Mouse (Mus musculus) limb, embryonic 14.5 days (tissue): Measurements from ENCODE around the gene Thrsp. TPM values are rescaled to one million over a fixed set of nuclear protein-coding genes. Genes with fewer than 3 reads are reported as not detected.

Source experiments
- ATAC-seq: fragments of 200-750 bp; cut with Nextera tagmentation; 2 replicates; pipeline ENCODE4 v1.8.0; 2017; ENCODE audit warnings: low read depth, moderate number of reproducible peaks, moderate TSS enrichment; ENCODE audit not compliant: low FRiP score
- DNase-seq: peaks from one replicate; pipeline ENCODE4 v3.0.0-alpha.2; 2015; ENCODE audit warnings: low spot score
- H3K27ac ChIP-seq: fragments of 300-500 bp; sonication (generic); replicated peaks from 2 replicates; pipeline ENCODE4 v1.5.1; 2014; ENCODE audit warnings: low read depth, mild to moderate bottlenecking, low read length, moderate library complexity, mixed read lengths
- H3K27me3 ChIP-seq: fragments of 300-500 bp; sonication (generic); 2 replicates; pipeline ENCODE4 v1.6.1; 2014; ENCODE audit warnings: low read length, mixed read lengths; ENCODE audit not compliant: control insufficient read depth, insufficient read depth
- H3K36me3 ChIP-seq: fragments of 300-500 bp; sonication (generic); 2 replicates; pipeline ENCODE4 v1.6.1; 2014; ENCODE audit warnings: mild to moderate bottlenecking, low read length, moderate library complexity, mixed read lengths; ENCODE audit not compliant: control insufficient read depth, insufficient read depth
- H3K4me1 ChIP-seq: fragments of 300-500 bp; sonication (generic); 2 replicates; pipeline ENCODE4 v1.6.1; 2014; ENCODE audit warnings: antibody characterized with exemption, low read length, mixed read lengths; ENCODE audit not compliant: control insufficient read depth, insufficient read depth
- H3K4me2 ChIP-seq: fragments of 300-500 bp; sonication (generic); replicated peaks from 2 replicates; pipeline ENCODE4 v1.6.1; 2014; ENCODE audit warnings: low read depth, mild to moderate bottlenecking, low read length, moderate library complexity; ENCODE audit not compliant: severe bottlenecking
- H3K4me3 ChIP-seq: fragments of 300-500 bp; sonication (generic); replicated peaks from 2 replicates; pipeline ENCODE4 v1.5.1; 2014; ENCODE audit warnings: low read length
- H3K9ac ChIP-seq: fragments of 300-500 bp; sonication (generic); 2 replicates; pipeline ENCODE4 v1.6.1; 2014; ENCODE audit warnings: mild to moderate bottlenecking, low read depth, low read length, moderate library complexity; ENCODE audit not compliant: severe bottlenecking
- H3K9me3 ChIP-seq: fragments of 300-500 bp; sonication (generic); 2 replicates; pipeline ENCODE4 v1.6.1; 2016; ENCODE audit warnings: low read length; ENCODE audit not compliant: control insufficient read depth
- POLR2A ChIP-seq: fragments of 200-500 bp; IDR thresholded peaks from 2 replicates; pipeline ENCODE4 v1.8.0; 2012; ENCODE audit warnings: inconsistent platforms, mild to moderate bottlenecking, moderate library complexity, borderline replicate concordance; ENCODE audit not compliant: insufficient read depth, insufficient read length; ENCODE audit errors: extremely low read depth
- WGBS: fragments of 180-500 bp; shearing (Covaris S2); extraction: QIAGEN DNeasy Blood & Tissue Kit; methylation state at CpG from one replicate; pipeline ENCODE4 v1.1.7; 2014; 5-methylcytosine and 5-hydroxymethylcytosine counted together
- polyA plus RNA-seq, 2 experiments: library from polyadenylated mRNA; depleted of rRNA in 1 of 2; stranded (reverse) in 1 of 2; unstranded in 1 of 2; fragments of >200 nt; fragmentation: Nextera tagmentation in 1 of 2; extraction: Ambion mirVana in 1 of 2; gene quantifications; 2 replicates each; pipeline versions ENCODE4 v1.2.1 to v1.2.3; 2012 to 2014

Thrsp gene
- polyA plus RNA-seq, 2 experiments: 0.30 to 0.48 TPM

DNA sequence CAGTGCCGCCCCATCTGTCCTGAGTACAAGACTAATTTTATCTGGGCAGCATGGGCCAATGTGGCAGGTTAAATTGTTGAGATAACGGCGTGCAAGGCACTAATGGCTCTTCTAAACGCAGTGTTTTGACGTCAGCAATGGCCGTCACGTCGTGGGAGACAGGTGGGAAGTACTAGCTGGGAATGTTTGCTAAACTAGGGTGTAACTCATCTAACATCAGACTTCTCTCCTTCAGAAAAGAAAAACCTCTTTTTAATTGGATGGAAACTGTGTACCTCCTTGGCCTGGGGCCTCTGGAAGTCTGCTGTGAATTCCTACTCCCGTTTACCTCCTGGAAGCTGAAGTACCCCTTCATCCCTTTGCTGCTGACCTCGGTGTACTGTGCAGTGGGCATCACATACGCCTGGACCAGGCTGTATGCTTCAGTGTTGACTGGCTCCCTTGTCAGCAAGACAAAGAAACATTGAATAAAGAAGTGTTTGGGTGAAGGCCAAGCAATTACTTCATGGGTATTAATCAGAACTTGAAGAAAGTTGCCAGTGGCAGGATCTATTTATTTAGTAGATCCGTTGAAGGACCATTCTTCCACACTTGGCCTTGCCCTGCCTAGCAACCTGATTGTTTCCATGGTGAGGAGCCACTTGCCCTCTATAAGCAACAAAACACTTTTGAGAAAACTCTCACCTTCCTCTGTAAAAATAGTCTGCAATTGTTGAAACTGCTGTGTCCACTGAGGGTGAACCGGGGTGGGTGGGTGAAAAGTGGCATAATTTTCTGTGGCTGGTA is 26.0 kb downstream of the Thrsp start:
- H3K4me3 ChIP-seq: no peak overlapping the region
- no peaks in the 10 kb centered on the region for H3K4me1 ChIP-seq
- no peaks in the 10 kb centered on the region for H3K27me3 ChIP-seq
- WGBS: 89% methylated on average over 13 of the region's 13 CpGs
- H3K9me3 ChIP-seq: no peaks in the 10 kb centered on the region
- H3K27ac ChIP-seq: no peak overlapping the region
- no peak overlapping the region for H3K9ac ChIP-seq
- ATAC-seq (no peak), DNase-seq (no peak)
- peaks cover 51% of the 10 kb centered on the region for H3K36me3 ChIP-seq
- no peak overlapping the region for H3K4me2 ChIP-seq
- no peak for TF ChIP-seq POLR2A

DNA sequence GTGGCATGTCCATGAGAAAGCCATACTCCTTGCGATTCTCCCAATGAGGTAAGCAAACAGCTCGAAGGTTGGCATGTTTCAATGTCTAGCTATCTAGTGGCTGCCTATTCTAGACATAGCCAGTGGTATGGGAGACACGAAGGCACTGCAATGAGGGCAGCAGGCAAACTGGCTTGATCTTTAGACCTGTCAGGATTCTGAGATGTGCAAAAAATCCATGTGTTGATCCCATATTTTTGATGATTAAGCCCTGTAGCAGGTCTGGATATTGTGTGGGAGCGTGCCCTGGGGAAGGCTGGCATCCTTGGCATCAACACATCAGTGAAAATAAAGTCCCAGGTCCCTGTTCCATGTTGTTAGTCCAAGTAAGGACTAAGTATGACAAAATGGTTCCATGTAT is 29.0 kb downstream of the Thrsp start:
- H3K4me2 ChIP-seq: no peak overlapping the region
- TF ChIP-seq POLR2A: no peak
- H3K4me3 ChIP-seq: no peak overlapping the region
- DNase-seq: no peak
- H3K9ac ChIP-seq: no peak overlapping the region
- no peaks in the 10 kb centered on the region for H3K27me3 ChIP-seq
- no peak overlapping the region for H3K27ac ChIP-seq
- WGBS: 89% methylated on average over 4 of the region's 4 CpGs
- no peaks in the 10 kb centered on the region for H3K4me1 ChIP-seq
- no peaks in the 10 kb centered on the region for H3K9me3 ChIP-seq
- ATAC-seq: no peak
- peaks cover 79% of the 10 kb centered on the region for H3K36me3 ChIP-seq

DNA sequence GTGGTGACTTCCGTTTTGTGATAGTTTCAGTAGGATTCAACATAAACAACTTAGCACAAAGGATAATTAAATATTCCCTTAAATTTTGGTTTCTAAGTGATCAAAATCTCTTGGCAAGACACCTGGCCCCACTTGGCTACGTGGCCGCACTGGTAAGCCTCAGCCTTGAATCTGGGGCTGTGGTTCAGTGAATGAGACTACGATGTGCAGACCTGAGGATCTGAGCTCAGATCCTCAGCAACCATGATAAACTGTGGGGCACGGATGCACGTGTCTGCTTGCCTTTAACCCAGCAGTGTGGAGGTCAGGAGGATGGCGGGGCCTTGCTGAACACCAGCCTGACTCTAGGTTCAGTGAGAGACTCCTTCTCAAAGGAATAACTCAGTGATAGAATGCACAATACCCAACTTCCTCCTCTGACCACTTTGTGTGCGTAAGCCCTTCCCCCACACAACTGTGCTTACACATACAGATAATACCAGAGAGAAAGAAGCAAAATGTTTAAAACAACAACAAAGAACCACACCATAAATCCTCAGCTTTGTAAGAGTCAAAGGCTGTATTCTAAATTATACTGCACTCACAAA is 29.9 kb downstream of the Thrsp start:
- no peak for TF ChIP-seq POLR2A
- Histone ChIP-seq H3K27ac (no peak overlapping the region), H3K4me3 (no peak overlapping the region), H3K4me1 (no peaks in the 10 kb centered on the region), H3K9me3 (no peaks in the 10 kb centered on the region), H3K9ac (no peak overlapping the region), H3K36me3 (peaks cover 88% of the 10 kb centered on the region), H3K4me2 (no peak overlapping the region), H3K27me3 (no peaks in the 10 kb centered on the region)
- 89% methylated on average over 8 of the region's 8 CpGs for WGBS
- no peak for ATAC-seq
- DNase-seq: no peak

DNA sequence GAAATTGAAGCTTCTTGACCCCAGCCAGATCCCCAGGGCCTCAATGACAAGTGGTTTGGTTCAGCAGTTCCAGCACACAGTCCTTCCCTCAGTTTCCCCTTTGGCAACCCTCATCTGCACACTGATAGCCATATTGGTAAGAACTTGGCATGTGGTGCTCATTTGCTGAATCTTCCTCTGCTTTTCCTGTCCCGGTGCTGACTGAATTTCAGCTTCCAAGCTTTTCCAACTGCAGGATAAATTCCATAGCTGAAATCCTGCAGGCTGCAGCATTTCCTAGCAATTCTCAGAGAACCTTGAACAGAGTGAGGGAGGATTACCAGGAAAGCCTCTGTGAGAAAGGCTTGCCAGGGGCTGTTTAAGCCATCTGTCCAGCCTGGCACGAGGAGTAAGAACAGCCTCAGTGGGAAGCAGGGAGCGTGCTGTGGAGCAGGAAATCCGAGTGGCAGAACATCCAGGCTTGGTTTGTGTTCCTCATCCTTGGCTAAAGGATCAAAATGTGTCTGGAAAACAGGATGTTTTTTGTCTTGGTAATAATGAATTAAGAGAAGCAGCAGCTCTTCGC is 30.6 kb downstream of the Thrsp start:
- 88% methylated on average over 5 of the region's 5 CpGs for WGBS
- TF ChIP-seq POLR2A: no peak
- Histone ChIP-seq H3K4me3 (no peak overlapping the region), H3K9me3 (no peaks in the 10 kb centered on the region), H3K27ac (no peak overlapping the region), H3K4me1 (no peaks in the 10 kb centered on the region), H3K27me3 (no peaks in the 10 kb centered on the region), H3K4me2 (no peak overlapping the region), H3K9ac (no peak overlapping the region), H3K36me3 (peaks cover 90% of the 10 kb centered on the region)
- ATAC-seq (no peak), DNase-seq (no peak)

DNA sequence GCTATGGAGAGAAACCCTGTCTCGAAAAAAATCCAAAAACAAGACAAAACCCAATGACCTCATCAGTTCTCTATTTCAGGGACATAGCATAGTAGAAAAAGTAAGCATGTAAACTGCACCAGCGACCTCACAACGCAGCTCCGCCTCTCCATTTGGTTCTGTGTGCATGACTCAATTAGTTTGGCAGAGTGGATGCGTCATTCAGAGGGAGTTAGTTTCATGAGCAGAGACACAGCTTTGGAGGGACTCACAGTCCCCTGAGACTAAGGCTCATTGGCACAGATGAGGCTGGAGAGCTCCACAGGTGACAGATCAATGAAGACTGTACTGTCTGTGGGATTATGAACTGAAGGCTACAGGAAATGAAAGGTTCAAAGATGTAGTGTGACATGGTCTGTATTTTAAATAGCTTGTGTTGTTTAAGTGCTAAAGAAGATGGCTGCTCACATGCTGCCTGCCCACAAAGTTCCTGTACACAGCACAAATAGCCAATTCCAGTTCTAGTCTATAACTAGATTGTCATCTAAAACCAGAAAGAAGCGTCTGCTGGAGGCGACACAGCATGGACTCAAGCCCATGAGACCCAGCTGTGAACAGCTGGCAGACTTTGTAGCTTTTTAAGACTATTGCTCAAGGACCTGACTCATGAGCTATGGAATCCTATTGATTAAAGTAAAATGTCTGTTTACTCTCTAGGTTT is 31.3 kb downstream of the Thrsp start:
- Histone ChIP-seq H3K36me3 (peaks cover 91% of the 10 kb centered on the region), H3K9me3 (no peaks in the 10 kb centered on the region), H3K27ac (no peak overlapping the region), H3K27me3 (no peaks in the 10 kb centered on the region), H3K4me3 (no peak overlapping the region), H3K9ac (no peak overlapping the region), H3K4me2 (no peak overlapping the region), H3K4me1 (no peaks in the 10 kb centered on the region)
- DNase-seq: no peak
- 93% methylated on average over 7 of the region's 7 CpGs for WGBS
- no peak for TF ChIP-seq POLR2A
- no peak for ATAC-seq
